Mouse (Mus musculus) layer of hippocampus, adult 18-20 months (tissue): Measurements from ENCODE around the gene Vps37b. TPM values are rescaled to one million over a fixed set of nuclear protein-coding genes. Genes with fewer than 3 reads are reported as not detected.

Source experiments
- DNase-seq, 2 experiments: peaks; one replicate each; pipeline ENCODE4 v3.0.0; 2022; ENCODE audit warnings: low spot score in 2 of 2
- total RNA-seq, 2 experiments: library from RNA; stranded (reverse); gene quantifications; 2 replicates each; pipeline ENCODE4 v1.2.3; 2021

Vps37b gene
- total RNA-seq, 2 experiments from 2014 or later: 38.0 to 43.9 TPM

DNA sequence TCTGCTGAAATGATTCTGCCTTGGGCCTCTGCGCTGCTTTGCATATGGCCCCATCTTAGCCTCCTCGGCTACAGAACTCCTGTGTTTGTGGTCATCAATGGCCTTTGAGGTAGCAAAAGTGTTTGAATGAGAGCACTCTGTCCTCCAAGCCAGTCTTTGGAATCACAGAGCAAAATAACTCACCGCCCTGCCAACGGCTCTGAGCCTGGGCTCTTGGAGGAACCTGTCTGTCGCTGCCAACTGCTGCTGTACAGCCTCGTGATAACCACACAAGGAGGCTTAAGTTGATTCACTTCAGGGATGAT, 50.9 kb downstream of the Vps37b start:
- no peak for DNase-seq

DNA sequence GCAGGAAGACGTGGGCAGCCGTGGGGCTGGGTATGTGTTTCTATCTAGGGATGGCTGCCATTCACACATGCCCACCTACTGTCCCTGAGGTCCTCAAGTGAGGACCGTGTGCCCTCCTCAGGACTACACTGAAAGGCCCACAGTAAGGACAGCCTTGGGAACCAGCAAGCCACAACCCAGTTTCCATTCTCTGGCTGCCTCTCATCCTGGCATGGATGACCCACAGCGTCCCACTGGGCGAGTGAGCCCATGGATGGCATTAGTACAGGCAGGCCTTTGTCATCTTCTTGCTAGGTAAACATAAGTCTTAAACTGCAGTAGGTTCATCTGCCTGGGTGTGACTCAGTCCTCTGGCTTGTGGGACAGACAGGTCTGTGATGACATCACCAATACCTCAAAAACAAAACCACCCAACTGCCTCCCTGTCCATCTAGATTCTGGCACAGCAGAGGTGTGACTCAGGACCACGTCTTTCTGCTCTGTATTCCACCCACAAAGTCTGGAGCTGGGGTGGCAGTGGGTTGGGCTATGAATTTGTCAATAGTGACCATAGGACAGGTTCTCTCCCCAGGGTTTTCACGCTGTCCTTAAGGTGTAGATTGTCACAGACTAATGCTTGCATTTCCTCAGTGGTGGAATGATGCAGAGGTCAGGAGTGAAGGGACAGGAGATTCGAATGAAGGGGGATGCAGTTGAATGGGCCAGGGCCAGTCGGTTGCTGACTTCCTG, 51.4 kb downstream of the Vps37b start:
- DNase-seq: no peak

DNA sequence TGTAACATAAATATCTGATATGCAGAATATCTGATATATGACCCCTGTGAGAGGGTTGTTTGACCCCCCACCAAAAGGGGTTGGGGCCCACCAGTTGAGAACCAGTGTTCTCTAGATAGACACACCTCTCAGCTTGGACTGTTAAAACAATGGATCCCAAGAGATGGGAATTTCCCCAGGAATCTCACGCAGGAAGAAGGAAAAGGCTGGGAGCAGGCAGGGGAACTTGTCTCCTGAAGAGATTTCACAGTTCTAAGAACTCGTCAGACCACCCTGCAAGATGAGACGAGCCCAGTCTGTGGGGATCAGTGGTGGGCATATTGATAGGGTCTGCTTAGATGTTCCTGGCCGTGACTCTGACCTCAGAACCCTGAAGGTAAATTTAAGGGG, 52.1 kb downstream of the Vps37b start:
- DNase-seq: no peak

DNA sequence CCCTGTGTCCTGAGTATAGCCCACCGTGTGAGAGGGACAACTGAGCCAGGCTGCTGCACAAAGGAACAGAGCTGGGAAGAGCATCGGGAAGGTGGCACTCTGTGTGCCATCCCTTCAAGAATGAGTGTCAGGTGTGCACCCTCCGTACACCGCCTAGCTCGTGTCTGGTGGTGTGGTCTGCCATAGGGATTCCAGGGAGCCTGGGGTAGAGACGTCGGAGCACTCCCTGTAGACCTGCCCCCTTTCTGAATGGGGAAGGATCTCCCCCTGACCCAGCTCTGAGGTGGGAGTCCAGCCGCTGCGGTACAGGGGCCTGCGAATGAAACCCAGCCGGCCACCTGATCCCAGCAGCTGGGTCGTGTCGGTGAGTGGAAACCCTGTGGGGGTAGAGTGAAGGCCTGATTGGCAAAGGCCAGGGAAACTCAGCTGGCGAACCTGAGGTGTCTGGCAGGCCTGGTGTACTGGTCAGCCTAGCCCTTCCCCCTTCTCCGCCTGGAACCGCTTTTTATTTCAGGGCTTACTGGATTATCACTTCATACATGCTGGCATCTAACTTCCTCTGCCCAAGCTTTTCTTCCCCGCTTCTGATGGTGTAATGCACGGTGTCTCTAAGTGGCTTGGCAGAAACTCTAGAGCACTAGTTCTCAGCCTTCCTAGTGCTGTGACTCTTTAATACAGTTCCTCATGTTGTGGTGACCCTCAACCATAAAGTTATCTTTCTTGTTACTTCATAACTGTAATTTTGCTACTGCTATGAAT, 52.7 kb downstream of the Vps37b start:
- no peak for DNase-seq

- DNase-seq: no peak
Observed at GRCm38 (mm10) chr5:123978131-123978530, 53.9 kb downstream of the Vps37b start.

- DNase-seq: no peak
Observed at GRCm38 (mm10) chr5:123977231-123977630, 54.8 kb downstream of the Vps37b start.

DNA sequence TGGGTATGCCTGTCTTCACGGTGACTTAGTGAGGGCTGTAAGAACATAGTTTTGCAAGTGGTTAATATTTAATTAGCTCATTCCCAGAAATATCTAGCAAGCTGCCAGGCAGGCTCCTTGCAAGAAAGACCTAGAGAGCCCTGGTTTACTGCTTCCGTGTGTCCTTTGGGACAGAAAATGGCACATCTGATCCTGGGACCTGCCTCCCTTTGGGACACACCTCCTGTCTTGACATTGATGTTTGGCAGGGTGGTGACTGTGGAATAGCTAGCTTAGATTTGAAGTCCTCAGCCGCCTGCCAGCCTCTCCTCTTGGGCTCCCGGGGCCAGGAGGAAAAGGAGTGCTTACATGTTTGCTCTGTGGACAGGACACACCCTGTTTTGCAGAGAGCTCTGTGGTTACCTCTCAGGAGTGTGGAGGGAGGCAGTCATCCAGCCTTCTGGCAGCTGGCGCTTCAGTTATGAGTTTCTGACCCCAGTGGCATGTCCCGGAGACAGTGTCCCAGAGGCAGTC, 56.3 kb downstream of the Vps37b start:
- no peak for DNase-seq

DNA sequence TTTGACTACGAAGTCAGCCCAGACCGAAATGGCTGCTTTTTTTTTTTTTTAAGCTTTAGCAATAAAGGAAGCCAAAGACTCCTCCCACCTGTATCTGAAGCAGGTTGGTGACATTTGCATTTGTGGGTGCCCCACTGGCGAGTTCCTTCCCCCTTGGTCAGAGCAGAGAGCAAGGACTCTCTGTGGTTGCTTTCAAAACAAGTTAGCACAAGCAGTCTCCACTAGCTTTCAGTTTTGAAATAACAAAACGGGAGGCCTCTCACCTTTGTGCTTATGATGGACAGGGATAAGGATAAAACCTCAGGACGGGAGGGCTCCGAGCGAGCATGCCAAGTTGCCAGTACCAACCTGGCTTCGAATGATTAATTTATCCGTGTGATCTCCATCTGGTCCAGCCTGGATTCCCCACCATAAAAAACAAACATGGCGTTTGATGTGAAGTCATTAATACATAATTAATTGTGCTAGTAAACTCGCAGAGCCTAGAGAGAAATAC, 57.4 kb downstream of the Vps37b start:
- DNase-seq: no peak

DNA sequence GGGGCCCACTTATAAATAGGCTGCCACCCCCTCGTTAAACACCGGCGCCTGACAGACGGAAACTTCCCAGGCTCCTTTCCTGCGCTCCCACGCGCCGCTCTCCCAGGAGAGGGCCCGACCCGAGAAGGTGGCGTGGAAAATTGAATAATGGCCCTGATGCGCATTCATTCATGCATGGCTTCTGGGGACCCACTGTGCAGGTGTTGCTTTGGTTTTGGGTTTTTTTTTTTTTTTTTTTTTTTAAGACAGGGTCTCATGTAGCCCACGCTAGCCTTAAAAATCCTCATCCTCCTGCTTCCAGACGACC, 57.9 kb downstream of the Vps37b start:
- DNase-seq: no peak

DNA sequence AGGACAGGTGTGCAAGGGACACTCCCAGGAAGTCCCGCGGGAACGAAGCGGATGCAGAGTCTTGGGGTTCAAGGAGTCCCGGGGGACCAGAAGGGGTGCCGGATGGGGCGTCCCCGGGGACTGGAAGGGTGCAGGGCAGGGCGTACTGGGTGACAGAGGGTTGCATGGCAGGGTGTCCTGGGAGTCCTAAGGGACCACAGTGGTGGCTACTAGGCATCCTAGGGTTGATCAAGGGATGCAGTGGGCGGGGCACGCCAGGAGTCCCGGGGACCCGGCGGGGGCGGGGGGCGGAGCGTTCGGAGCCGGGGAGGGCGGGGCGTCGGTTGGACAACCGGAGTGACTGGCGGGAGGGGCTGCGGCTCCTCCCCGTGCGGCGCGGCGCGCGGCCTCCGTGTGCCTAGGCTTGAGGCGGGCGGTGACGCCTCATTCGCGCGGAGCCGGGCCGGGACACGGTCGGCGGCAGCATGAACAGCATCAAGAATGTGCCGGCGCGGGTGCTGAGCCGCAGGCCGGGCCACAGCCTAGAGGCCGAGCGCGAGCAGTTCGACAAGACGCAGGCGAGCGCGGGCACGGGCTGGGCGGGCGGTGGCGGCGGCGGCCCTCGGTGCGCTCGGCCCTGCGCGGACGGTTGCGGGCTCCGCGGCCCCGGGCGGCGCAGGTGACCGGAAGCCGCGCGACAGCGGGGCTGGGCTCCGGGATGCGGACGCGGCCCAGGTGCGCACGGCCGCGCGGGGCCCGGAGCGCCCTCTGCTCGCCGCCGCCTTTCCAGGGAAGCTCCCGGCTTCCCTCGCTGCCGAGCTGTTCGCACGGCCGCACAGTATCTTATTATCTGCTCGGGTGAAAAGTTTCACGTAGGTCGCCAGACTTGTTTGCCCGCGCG, 58.5 kb downstream of the Vps37b start, which contains the start of gene Hip1r:
TSS of gene Hip1r (plus strand) at position 330 of the 880 bp plus-strand sequence.
- DNase-seq: peak; percentile 45 to 74

- DNase-seq: no peak
Observed at GRCm38 (mm10) chr5:123972453-123972852, 59.6 kb downstream of the Vps37b start.

- no peak for DNase-seq
Observed at GRCm38 (mm10) chr5:123970576-123970975, 61.5 kb downstream of the Vps37b start.

DNA sequence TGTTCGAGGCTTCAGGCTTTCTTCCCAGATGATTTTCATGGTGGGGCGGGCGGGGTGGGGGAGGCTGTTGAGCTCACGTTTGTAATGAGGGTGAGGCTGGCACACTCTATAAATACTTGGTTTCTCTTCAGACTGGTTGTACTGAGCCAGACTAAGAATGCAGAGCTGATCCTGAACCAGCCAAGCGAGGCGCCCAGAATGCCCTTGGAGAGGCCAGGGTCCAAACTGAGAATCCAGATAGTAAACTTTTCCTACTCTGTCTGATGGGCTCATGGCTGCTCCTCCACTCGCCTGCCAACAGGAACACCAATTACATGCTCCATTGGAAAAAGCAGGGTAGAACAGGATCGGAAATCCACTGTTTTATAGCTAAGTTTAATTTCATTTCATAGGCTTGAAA, 62.9 kb downstream of the Vps37b start:
- DNase-seq: no peak

- DNase-seq: no peak
Observed at GRCm38 (mm10) chr5:123968468-123968867, 63.6 kb downstream of the Vps37b start.

GRCm38 (mm10) chr5:123966759-123967158, 65.3 kb downstream of the Vps37b start:
- no peak for DNase-seq

DNA sequence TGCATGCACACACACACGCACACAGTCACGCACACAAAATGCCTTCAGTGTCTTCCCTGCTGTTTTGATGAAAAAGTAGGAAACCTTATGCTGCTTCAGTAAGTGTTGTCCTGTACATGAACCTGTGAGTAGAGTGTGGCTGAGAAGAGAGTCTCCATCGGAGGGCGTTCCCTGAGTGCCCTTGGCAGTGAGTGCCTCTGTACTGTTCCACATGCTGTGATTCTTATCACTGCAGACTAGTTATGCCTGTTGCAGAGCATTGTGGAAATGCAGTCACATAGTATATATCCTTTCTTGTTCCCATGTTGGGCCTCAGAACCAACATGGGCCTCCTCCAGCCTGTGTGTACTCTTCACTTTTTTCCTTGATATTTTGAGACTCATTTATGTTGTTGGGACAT, 67.9 kb downstream of the Vps37b start:
- DNase-seq: no peak

DNA sequence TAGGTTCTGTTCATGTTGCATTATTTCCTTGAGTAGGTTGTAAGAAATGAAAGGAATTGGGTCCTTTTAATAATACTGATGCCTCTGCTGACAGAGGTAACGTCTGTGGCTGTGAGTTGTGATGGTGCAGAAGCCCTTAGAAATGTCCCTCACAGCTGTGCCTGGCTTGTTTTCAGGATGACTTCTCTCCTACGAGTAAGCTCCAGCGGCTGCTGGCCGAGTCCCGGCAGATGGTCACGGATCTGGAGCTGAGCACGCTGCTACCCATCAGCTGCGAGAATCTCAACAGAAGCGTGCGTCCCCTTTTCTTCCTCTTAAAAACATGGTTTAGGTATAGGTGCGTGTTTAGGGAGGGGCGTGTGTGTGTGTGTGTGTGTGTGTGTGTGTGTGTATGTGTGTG, 71.0 kb downstream of the Vps37b start:
- no peak for DNase-seq

DNA sequence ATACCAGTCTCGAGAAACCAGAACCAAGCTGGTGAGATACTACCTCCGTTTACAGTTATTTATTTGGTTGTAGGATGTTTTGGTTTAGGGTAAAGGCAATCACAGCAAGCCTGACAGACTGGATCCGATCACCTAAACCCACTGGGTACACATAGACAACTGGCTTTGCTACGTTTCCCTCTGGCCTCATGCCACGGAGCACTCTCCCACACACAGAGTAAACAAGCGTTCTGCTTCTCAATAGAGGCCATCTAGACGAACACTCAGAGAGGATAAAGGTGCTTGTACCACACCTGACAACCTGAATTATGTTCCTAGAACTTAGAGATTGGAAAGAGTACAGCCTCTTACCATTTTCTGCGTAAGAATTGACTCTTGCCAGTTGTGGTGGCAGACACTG, 71.9 kb downstream of the Vps37b start:
- no peak for DNase-seq

DNA sequence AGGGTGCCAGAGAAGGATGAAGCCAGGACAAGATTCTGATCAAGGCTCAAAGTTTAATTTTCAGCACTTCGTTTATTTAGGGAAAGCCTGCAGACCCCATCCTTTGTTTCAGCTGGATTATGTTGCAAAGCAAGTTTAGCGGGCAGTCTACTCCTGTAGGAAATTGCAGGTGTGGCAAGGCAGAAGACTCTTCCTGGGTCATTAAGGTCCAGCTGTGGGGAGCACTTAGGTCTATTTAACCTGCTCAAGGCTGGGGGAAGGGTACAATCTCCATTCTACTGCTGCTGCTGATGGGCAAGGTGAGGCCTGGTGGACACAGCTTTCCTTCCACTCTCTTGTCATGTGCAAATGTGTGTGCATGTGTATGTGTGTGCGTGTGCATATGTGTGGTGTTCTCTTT, 73.1 kb downstream of the Vps37b start:
- no peak for DNase-seq

- DNase-seq: no peak
Observed at GRCm38 (mm10) chr5:123957213-123957612, 74.9 kb downstream of the Vps37b start.
